Mouse (Mus musculus): ENCODE measurements around the gene Akt1. TPM values are rescaled to one million over a fixed set of nuclear protein-coding genes. Genes with fewer than 3 reads are reported as not detected.

The Akt1 gene
- total and polyA plus RNA-seq, 3 experiments = 121 to 461 (median 168) TPM

DNA sequence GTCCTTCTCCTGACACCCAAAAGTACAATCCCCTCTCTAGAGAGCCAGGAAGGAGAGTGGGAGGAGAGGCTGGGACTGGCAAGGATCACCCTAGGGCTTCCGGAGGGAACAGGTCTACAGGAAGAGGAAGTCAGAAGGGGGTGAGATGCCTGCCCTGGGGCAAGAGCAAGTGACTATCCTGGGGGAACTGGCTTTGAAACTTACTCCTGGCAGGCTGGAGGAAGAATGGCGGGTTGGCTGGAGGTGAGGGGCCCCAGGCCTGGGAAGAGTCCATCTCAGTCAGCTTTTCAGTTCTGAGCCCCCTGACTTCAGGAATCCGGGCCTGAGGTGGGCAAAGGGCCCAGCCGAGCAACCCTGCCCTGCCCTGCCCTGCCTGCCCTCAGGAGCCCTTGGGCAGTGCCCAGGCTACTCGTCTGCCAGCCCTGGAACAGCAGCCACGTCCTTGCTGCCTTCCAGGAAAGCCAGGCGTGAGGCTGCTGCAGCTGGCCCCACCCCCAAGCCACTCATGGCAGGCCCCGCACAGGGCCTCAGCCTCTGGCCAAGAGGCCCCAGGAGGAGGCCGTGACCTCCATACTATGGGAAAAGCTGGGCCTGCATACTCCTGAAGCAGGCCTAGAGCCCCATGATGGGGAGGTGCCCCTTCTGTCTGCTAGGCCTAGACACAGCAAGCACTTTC lies 3.8 kb downstream of the Akt1 start:
- Histone ChIP-seq H3K36me3 (replicated peaks) (peaks cover 69% of the 10 kb centered on the region), H3K9me3 (replicated peaks) (no peaks in the 10 kb centered on the region), H3K4me3 (ENCODE audit: low read depth, low read length) (peak overlapping the region; percentile 80; the same call in 1 of the 2 replicates), H3K27me3 (ENCODE audit: insufficient read depth, low read length) (no peaks in the 10 kb centered on the region), H3K4me1 (ENCODE audit: insufficient read depth, low read depth, low read length) (peaks cover 84% of the 10 kb centered on the region)
- TF ChIP-seq TAL1 (conservative IDR thresholded peaks at IDR 0.05; ENCODE audit: low read depth, low read length) (no peak), POLR2AphosphoS5 (IDR thresholded peaks at IDR 0.05; ENCODE audit: insufficient replicate concordance, low read depth, low read length) (no peak), GATA1 (IDR thresholded peaks at IDR 0.05; ENCODE audit: borderline replicate concordance, low read length) (no peak), GATA2 (IDR thresholded peaks at IDR 0.05; ENCODE audit: borderline replicate concordance, low read depth, low read length) (no peak), CTCF (IDR thresholded peaks at IDR 0.05; ENCODE audit: low read depth, low read length) (no peak)
- ATAC-seq (ENCODE audit: extremely low read depth, insufficient number of reproducible peaks, low FRiP score, poor library complexity, severe bottlenecking) (no peak), DNase-seq (ENCODE audit: low spot score) (peak; percentile 58)

DNA sequence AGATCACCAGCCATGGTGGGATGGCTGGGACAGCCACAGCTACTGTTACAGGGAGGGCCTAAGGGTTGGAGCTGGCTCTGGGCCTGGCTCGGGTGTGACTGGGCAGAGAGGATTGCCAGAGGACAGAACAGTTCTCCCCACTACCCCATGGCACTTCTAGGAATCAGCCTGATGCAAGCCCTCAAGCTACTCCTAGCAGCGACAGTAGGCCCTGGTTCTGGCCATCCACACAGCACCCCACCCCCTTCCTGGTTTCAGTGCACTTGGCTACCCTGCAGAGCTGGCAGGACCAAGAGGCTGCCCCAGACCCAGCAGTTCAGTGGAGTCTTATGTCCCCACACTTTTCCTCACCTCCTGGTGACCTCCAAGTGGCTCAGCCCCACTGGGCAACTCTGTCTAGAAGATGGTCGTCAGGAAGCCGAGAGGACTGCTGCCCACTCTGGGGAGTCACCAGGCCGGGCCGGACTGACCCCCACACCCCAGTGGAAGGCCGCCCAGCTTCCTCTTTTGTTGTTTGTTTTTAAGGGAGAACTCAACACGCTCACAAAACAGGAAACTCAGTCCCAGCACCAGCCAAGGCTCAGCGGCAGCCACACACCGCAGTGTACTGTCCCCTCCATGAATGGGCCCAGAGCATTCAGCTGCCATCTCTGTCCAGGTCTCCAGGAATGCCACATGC lies 6.9 kb downstream of the Akt1 start:
- H3K9me3 ChIP-seq (replicated peaks) = no peaks in the 10 kb centered on the region
- peaks cover 99% of the 10 kb centered on the region for H3K36me3 ChIP-seq (replicated peaks)
- H3K4me1 ChIP-seq (ENCODE audit: insufficient read depth, low read depth, low read length) = peaks cover 82% of the 10 kb centered on the region
- DNase-seq (ENCODE audit: low spot score) (no peak), ATAC-seq (ENCODE audit: extremely low read depth, insufficient number of reproducible peaks, low FRiP score, poor library complexity, severe bottlenecking) (no peak; the same call in 1 of the 2 replicates)
- no peaks in the 10 kb centered on the region for H3K27me3 ChIP-seq (ENCODE audit: insufficient read depth, low read length)
- TF ChIP-seq GATA2 (IDR thresholded peaks at IDR 0.05; ENCODE audit: borderline replicate concordance, low read depth, low read length) (no peak), POLR2AphosphoS5 (IDR thresholded peaks at IDR 0.05; ENCODE audit: insufficient replicate concordance, low read depth, low read length) (no peak), GATA1 (IDR thresholded peaks at IDR 0.05; ENCODE audit: borderline replicate concordance, low read length) (no peak), TAL1 (conservative IDR thresholded peaks at IDR 0.05; ENCODE audit: low read depth, low read length) (no peak), CTCF (IDR thresholded peaks at IDR 0.05; ENCODE audit: low read depth, low read length) (no peak)
- H3K4me3 ChIP-seq (ENCODE audit: low read depth, low read length) = peak overlapping the region; percentile 17; the same call in 1 of the 2 replicates

DNA sequence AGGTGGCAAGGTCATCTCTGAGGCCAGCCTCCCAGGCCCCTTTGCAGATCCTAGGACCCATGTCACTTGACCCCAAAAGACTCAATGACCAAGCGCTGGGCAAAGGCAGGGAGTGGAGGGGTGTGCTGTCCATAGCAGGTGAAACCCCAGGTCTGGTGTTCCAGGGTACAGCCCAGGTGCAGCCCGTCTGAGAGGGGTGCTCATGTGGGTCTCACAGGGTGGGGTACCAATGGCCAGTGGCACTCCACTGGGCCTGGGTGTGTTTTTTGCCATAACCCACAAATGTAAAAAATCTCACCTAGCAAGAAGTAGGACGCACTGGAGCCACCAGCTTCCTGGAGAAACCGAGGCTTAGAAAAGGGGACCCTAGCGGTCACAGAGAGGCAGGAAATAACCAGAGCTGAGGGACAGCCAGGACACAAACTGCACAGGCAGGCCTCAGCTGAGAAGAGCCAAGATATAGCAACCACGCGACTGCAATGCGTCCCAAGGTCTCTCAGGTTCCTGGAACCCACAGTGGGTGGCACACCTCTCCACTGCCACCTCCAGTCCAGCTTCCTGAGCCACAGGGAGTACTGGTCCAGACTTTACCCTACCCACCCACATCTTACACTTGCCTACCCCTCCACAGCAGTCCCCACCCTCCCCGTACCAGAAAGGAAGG lies 8.7 kb downstream of the Akt1 start:
- H3K4me1 ChIP-seq (ENCODE audit: insufficient read depth, low read depth, low read length) = peaks cover 80% of the 10 kb centered on the region

DNA sequence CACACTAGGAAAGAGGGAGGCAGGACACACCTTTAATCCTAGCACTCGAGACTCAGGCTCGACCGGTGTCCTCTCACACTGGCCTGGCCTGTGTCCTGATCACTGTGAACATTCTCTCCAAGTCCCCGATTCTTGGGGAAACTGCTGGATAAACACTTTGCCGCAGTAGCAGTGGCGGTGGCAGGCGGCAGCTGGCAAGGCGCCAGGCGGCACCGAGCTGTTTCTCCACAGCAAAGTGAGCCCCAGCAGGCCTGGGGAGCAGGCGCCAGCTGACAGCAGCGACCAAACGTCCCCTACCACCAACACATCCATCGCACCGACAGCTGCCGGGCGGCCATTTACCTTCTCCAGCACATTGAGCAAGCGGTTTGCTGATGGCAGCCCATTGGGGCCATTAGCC lies 9.2 kb downstream of the Akt1 start:
- Histone ChIP-seq H3K9me3 (replicated peaks) (no peaks in the 10 kb centered on the region), H3K36me3 (replicated peaks) (peaks cover 99% of the 10 kb centered on the region), H3K27me3 (ENCODE audit: insufficient read depth, low read length) (no peaks in the 10 kb centered on the region), H3K4me1 (ENCODE audit: insufficient read depth, low read depth, low read length) (peaks cover 80% of the 10 kb centered on the region), H3K4me3 (ENCODE audit: low read depth, low read length) (no peak overlapping the region)
- DNase-seq (ENCODE audit: low spot score) = no peak
- ATAC-seq (ENCODE audit: extremely low read depth, insufficient number of reproducible peaks, low FRiP score, poor library complexity, severe bottlenecking) = no peak
- no peak for TF ChIP-seq GATA1 (IDR thresholded peaks at IDR 0.05; ENCODE audit: borderline replicate concordance, low read length)
- no peak for TF ChIP-seq GATA2 (IDR thresholded peaks at IDR 0.05; ENCODE audit: borderline replicate concordance, low read depth, low read length)
- TF ChIP-seq POLR2AphosphoS5 (IDR thresholded peaks at IDR 0.05; ENCODE audit: insufficient replicate concordance, low read depth, low read length) = no peak
- TF ChIP-seq CTCF (IDR thresholded peaks at IDR 0.05; ENCODE audit: low read depth, low read length) = no peak
- TF ChIP-seq TAL1 (conservative IDR thresholded peaks at IDR 0.05; ENCODE audit: low read depth, low read length) = no peak

More for the DNA sequence above, 8.7 kb downstream of the Akt1 start:
- Histone ChIP-seq H3K27me3 (ENCODE audit: insufficient read depth, low read length) (no peaks in the 10 kb centered on the region), H3K4me3 (ENCODE audit: low read depth, low read length) (no peak overlapping the region), H3K36me3 (replicated peaks) (peaks cover 99% of the 10 kb centered on the region), H3K9me3 (replicated peaks) (no peaks in the 10 kb centered on the region)
- ATAC-seq (ENCODE audit: extremely low read depth, insufficient number of reproducible peaks, low FRiP score, poor library complexity, severe bottlenecking) (no peak; the same call in 1 of the 2 replicates), DNase-seq (ENCODE audit: low spot score) (no peak)
- TF ChIP-seq GATA2 (IDR thresholded peaks at IDR 0.05; ENCODE audit: borderline replicate concordance, low read depth, low read length) (no peak), TAL1 (conservative IDR thresholded peaks at IDR 0.05; ENCODE audit: low read depth, low read length) (no peak), GATA1 (IDR thresholded peaks at IDR 0.05; ENCODE audit: borderline replicate concordance, low read length) (no peak), POLR2AphosphoS5 (IDR thresholded peaks at IDR 0.05; ENCODE audit: insufficient replicate concordance, low read depth, low read length) (no peak), CTCF (IDR thresholded peaks at IDR 0.05; ENCODE audit: low read depth, low read length) (no peak)

DNA sequence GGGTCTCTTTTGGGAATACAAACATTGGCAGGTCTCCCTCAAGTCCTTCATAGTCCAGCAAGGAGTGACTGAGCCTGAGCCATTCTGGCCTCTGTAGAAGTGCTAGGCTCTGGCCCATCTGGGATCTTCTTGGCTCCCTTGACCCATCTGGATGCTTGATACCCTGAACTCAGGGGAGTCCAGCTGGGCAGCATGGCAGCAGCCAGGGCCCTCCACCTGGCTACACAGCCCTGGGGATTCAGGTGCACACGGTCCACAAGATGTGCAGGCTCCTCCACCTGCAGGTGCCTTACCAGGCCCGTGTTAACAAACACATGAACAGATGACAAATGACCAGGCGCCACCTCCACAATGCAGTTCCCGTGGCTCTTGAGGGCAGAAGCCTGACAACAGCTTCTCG lies 10.0 kb downstream of the Akt1 start:
- peaks cover 99% of the 10 kb centered on the region for H3K36me3 ChIP-seq (replicated peaks)
- peaks cover 75% of the 10 kb centered on the region for H3K4me1 ChIP-seq (ENCODE audit: insufficient read depth, low read depth, low read length)
- no peak for ATAC-seq (ENCODE audit: extremely low read depth, insufficient number of reproducible peaks, low FRiP score, poor library complexity, severe bottlenecking)

DNA sequence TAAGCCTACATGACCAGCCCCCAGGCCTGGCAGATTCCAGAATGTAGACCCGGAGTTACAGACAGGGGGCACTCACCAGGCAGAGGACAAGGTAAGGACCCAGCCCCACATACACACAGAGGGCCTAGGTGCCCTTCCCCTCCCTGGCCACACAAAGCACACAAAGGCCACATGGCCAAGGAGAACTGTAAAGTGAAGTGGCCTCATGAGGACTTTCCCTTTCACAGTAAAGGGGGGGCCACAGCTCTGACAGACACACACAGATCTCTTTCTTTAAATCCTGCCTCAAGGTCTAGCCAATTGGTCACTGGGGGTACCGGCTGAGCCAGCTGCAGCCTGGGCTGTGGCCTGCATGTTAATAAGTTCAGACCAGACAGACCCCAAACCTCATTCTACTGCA lies 10.6 kb downstream of the Akt1 start:
- Histone ChIP-seq H3K27me3 (ENCODE audit: insufficient read depth, low read length) (no peaks in the 10 kb centered on the region), H3K9me3 (replicated peaks) (no peaks in the 10 kb centered on the region), H3K36me3 (replicated peaks) (peaks cover 99% of the 10 kb centered on the region), H3K4me3 (ENCODE audit: low read depth, low read length) (no peak overlapping the region), H3K4me1 (ENCODE audit: insufficient read depth, low read depth, low read length) (peaks cover 70% of the 10 kb centered on the region)
- TF ChIP-seq GATA1 (IDR thresholded peaks at IDR 0.05; ENCODE audit: borderline replicate concordance, low read length) = no peak
- no peak for TF ChIP-seq CTCF (IDR thresholded peaks at IDR 0.05; ENCODE audit: low read depth, low read length)
- TF ChIP-seq GATA2 (IDR thresholded peaks at IDR 0.05; ENCODE audit: borderline replicate concordance, low read depth, low read length) = no peak
- TF ChIP-seq POLR2AphosphoS5 (IDR thresholded peaks at IDR 0.05; ENCODE audit: insufficient replicate concordance, low read depth, low read length) = no peak
- TF ChIP-seq TAL1 (conservative IDR thresholded peaks at IDR 0.05; ENCODE audit: low read depth, low read length) = no peak
- DNase-seq (ENCODE audit: low spot score) (no peak), ATAC-seq (ENCODE audit: extremely low read depth, insufficient number of reproducible peaks, low FRiP score, poor library complexity, severe bottlenecking) (no peak)

More for the DNA sequence above, 10.0 kb downstream of the Akt1 start:
- no peaks in the 10 kb centered on the region for H3K9me3 ChIP-seq (replicated peaks)
- H3K4me3 ChIP-seq (ENCODE audit: low read depth, low read length) = no peak overlapping the region
- H3K27me3 ChIP-seq (ENCODE audit: insufficient read depth, low read length) = no peaks in the 10 kb centered on the region
- no peak for TF ChIP-seq TAL1 (conservative IDR thresholded peaks at IDR 0.05; ENCODE audit: low read depth, low read length)
- TF ChIP-seq GATA1 (IDR thresholded peaks at IDR 0.05; ENCODE audit: borderline replicate concordance, low read length) = no peak
- no peak for TF ChIP-seq GATA2 (IDR thresholded peaks at IDR 0.05; ENCODE audit: borderline replicate concordance, low read depth, low read length)
- no peak for TF ChIP-seq POLR2AphosphoS5 (IDR thresholded peaks at IDR 0.05; ENCODE audit: insufficient replicate concordance, low read depth, low read length)
- no peak for TF ChIP-seq CTCF (IDR thresholded peaks at IDR 0.05; ENCODE audit: low read depth, low read length)
- DNase-seq (ENCODE audit: low spot score) = no peak

Data from G1E (cell line).